Mouse (Mus musculus) stomach, embryonic 14.5 days (tissue): ENCODE results near the gene Ppp1r35. TPM values are rescaled to one million over a fixed set of nuclear protein-coding genes. Genes with fewer than 3 reads are reported as not detected.

Experiments used
- ATAC-seq: fragments of 200-750 bp; cut with Nextera tagmentation; 2 replicates; pipeline ENCODE4 v1.8.0; 2017; ENCODE audit warnings: low read depth, moderate TSS enrichment; ENCODE audit not compliant: insufficient number of reproducible peaks, insufficient read depth, low FRiP score
- H3K27ac ChIP-seq: fragments of 300-500 bp; sonication (generic); 2 replicates; pipeline ENCODE4 v1.5.1; 2014; ENCODE audit warnings: mild to moderate bottlenecking, low read length, moderate library complexity, mixed read lengths
- H3K27me3 ChIP-seq: fragments of 300-500 bp; sonication (generic); 2 replicates; pipeline ENCODE4 v1.6.1; 2014; ENCODE audit warnings: low read length, control low read depth, mixed read lengths; ENCODE audit not compliant: control insufficient read depth, insufficient read depth
- H3K36me3 ChIP-seq: fragments of 300-500 bp; sonication (generic); 2 replicates; pipeline ENCODE4 v1.6.1; 2014; ENCODE audit warnings: mild to moderate bottlenecking, control low read depth, low read length, moderate library complexity, mixed read lengths; ENCODE audit not compliant: control insufficient read depth, insufficient read depth
- H3K4me1 ChIP-seq: fragments of 300-500 bp; sonication (generic); 2 replicates; pipeline ENCODE4 v1.6.1; 2014; ENCODE audit warnings: low read length, control low read depth, mixed read lengths; ENCODE audit not compliant: control insufficient read depth, insufficient read depth
- H3K4me2 ChIP-seq: fragments of 300-500 bp; sonication (generic); replicated peaks from 2 replicates; pipeline ENCODE4 v1.6.1; 2014; ENCODE audit warnings: low read depth, low read length, control low read depth
- H3K4me3 ChIP-seq: fragments of 300-500 bp; sonication (generic); 2 replicates; pipeline ENCODE4 v1.5.1; 2014; ENCODE audit warnings: low read depth, low read length, control low read depth
- H3K9ac ChIP-seq: fragments of 300-500 bp; sonication (generic); replicated peaks from 2 replicates; pipeline ENCODE4 v1.6.1; 2014; ENCODE audit warnings: low read depth, mild to moderate bottlenecking, control low read depth, low read length, moderate library complexity, mixed read lengths
- H3K9me3 ChIP-seq: fragments of 300-500 bp; sonication (generic); 2 replicates; pipeline ENCODE4 v1.6.1; 2016; ENCODE audit warnings: low read depth, low read length, control low read depth; ENCODE audit not compliant: control insufficient read depth
- WGBS: fragments of 180-500 bp; shearing (Covaris S2); extraction: QIAGEN DNeasy Blood & Tissue Kit; methylation state at CpG from one replicate; pipeline ENCODE4 v1.1.7; 2014; 5-methylcytosine and 5-hydroxymethylcytosine counted together
- polyA plus RNA-seq: library from polyadenylated mRNA; unstranded; fragments of >200 nt; fragmentation: Nextera tagmentation; extraction: Ambion mirVana; gene quantifications from 2 replicates; pipeline ENCODE4 v1.2.1, GENCODE M21; 2014

Gene Ppp1r35
- polyA plus RNA-seq, 1 experiment from 2014 or later = 38.1 TPM

GRCm38 (mm10) chr5:137782776-137783522, 4.3 kb downstream of the Ppp1r35 start:
- WGBS = 79% methylated on average over 13 of the region's 13 CpGs
- H3K36me3 ChIP-seq = peaks cover 42% of the 10 kb centered on the region

GRCm38 (mm10) chr5:137783901-137784540, 5.4 kb downstream of the Ppp1r35 start:
- Histone ChIP-seq H3K36me3 (peaks cover 42% of the 10 kb centered on the region), H3K9me3 (no peaks in the 10 kb centered on the region), H3K27ac (no peak overlapping the region), H3K9ac (peak overlapping the region; percentile 92; the same call in 1 of the 2 replicates), H3K27me3 (no peaks in the 10 kb centered on the region), H3K4me2 (peak overlapping the region; percentile 94), H3K4me1 (peaks cover 32% of the 10 kb centered on the region), H3K4me3 (peak overlapping the region; percentile 73)
- 51% methylated on average over 9 of the region's 9 CpGs for WGBS
- no peak for ATAC-seq

More at GRCm38 (mm10) chr5:137782776-137783522, 4.3 kb downstream of the Ppp1r35 start:
- peak overlapping the region; percentile 94 for H3K4me2 ChIP-seq
- H3K9ac ChIP-seq = no peak overlapping the region; the same call in 1 of the 2 replicates
- peak overlapping the region; percentile 73 for H3K4me3 ChIP-seq
- peaks cover 32% of the 10 kb centered on the region for H3K4me1 ChIP-seq
- ATAC-seq = no peak
- H3K27me3 ChIP-seq = no peaks in the 10 kb centered on the region
- no peaks in the 10 kb centered on the region for H3K9me3 ChIP-seq
- H3K27ac ChIP-seq = no peak overlapping the region

GRCm38 (mm10) chr5:137784546-137784945, 5.9 kb downstream of the Ppp1r35 start:
- Histone ChIP-seq H3K9ac (peak overlapping the region; percentile 92), H3K27me3 (no peaks in the 10 kb centered on the region), H3K4me3 (peak overlapping the region; percentile 73), H3K36me3 (peaks cover 42% of the 10 kb centered on the region), H3K27ac (0 out of 2 replicates have a peak overlapping the region, but pooled peaks have one; percentile 96), H3K9me3 (no peaks in the 10 kb centered on the region), H3K4me1 (peaks cover 31% of the 10 kb centered on the region), H3K4me2 (peak overlapping the region; percentile 94)
- no peak for ATAC-seq
- 68% methylated on average over 14 of the region's 14 CpGs for WGBS

GRCm38 (mm10) chr5:137785164-137786031, 6.7 kb downstream of the Ppp1r35 start:
- peak overlapping the region; percentile 94 for H3K4me2 ChIP-seq
- no peaks in the 10 kb centered on the region for H3K27me3 ChIP-seq
- WGBS = 1% methylated on average over 60 of the region's 62 CpGs
- peaks cover 25% of the 10 kb centered on the region for H3K4me1 ChIP-seq
- peak overlapping the region; percentile 92 for H3K9ac ChIP-seq
- H3K27ac ChIP-seq = peak overlapping the region; percentile 96
- H3K9me3 ChIP-seq = no peaks in the 10 kb centered on the region
- H3K36me3 ChIP-seq = peaks cover 41% of the 10 kb centered on the region
- no peak for ATAC-seq
- H3K4me3 ChIP-seq = peak overlapping the region; percentile 73

- peak overlapping the region; percentile 96 for H3K27ac ChIP-seq
- H3K36me3 ChIP-seq = peaks cover 34% of the 10 kb centered on the region
- no peaks in the 10 kb centered on the region for H3K9me3 ChIP-seq
- no peaks in the 10 kb centered on the region for H3K27me3 ChIP-seq
- H3K4me2 ChIP-seq = peak overlapping the region; percentile 94
- ATAC-seq = peak; percentile 91
- WGBS = under 1% methylated on average over 76 of the region's 79 CpGs
- peak overlapping the region; percentile 73 for H3K4me3 ChIP-seq
- peaks cover 25% of the 10 kb centered on the region for H3K4me1 ChIP-seq
- H3K9ac ChIP-seq = peak overlapping the region; percentile 92
Measured at GRCm38 (mm10) chr5:137786109-137786942, 7.7 kb downstream of the Ppp1r35 start.

GRCm38 (mm10) chr5:137787151-137787928, 8.7 kb downstream of the Ppp1r35 start, which contains the start of the genes Mepce and Zcwpw1:
Gene Mepce, minus strand, starts transcription at chr5:137787655.
Gene Zcwpw1, plus strand, starts transcription at chr5:137787798.
- Histone ChIP-seq H3K4me3 (peak within 1 kb of the TSS; percentile 73), H3K9ac (peak within 1 kb of the TSS; percentile 49), H3K27ac (peak within 1 kb of the TSS; percentile 96), H3K27me3 (no peaks in the 10 kb centered on the region), H3K4me1 (peaks cover 25% of the 10 kb centered on the region), H3K36me3 (peaks cover 24% of the 10 kb centered on the region), H3K4me2 (peak within 1 kb of the TSS; percentile 94), H3K9me3 (no peaks in the 10 kb centered on the region)
- ATAC-seq = peak; percentile 47; the same call in 1 of the 2 replicates
- WGBS = under 1% methylated on average over 46 of the region's 48 CpGs

GRCm38 (mm10) chr5:137788171-137788570, 9.5 kb downstream of the Ppp1r35 start:
- WGBS = 66% methylated on average over 23 of the region's 24 CpGs
- peak overlapping the region; percentile 73 for H3K4me3 ChIP-seq
- no peaks in the 10 kb centered on the region for H3K9me3 ChIP-seq
- no peak overlapping the region for H3K27ac ChIP-seq
- H3K36me3 ChIP-seq = peaks cover 17% of the 10 kb centered on the region
- ATAC-seq = no peak
- H3K9ac ChIP-seq = no peak overlapping the region
- H3K4me1 ChIP-seq = peaks cover 21% of the 10 kb centered on the region
- peak overlapping the region; percentile 75 for H3K4me2 ChIP-seq
- H3K27me3 ChIP-seq = no peaks in the 10 kb centered on the region
